In the genomic region with DNA sequence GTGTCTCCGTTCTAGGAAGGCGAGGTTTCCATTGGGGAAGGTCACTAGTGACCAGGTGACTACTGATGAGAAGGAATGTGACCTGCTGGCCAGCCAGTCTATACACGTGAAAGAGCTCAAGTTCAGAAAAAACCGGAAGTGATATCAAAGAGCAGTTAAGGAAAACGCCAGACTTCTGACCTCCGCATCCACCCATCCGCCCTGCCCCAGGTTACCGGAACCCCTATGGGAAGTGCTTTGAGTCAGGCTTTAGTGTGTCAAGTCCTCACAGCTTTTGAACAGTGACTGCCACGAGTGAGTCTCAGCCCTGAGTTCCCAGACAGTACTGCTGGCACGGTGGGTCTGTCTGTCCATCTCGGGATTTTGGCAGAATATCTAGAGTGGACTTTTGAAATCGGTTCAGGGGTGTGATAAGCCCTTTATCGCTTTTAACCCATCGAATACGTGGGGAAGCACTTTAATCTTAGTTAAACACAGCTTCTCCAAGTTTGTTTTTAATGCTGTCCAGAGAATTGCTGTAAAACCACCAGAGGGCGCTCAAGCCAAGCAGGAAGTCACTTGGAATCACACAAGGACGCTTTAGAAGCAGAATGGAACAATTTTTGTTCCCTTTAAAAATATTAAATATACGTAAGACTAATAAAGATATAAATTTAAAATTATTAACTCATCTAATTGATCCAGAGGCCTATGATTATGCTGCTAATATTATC, we compare ENCODE assay signal across 7 mouse cellular contexts. TPM values are rescaled to one million over a fixed set of nuclear protein-coding genes. Genes with fewer than 3 reads are reported as not detected.
DNase-seq lines count a peak whose midpoint lies in the region; ATAC-seq lines count a peak whose summit lies in the region.

No protein-coding gene starts in this region.

- no peak for ATAC-seq in heart, embryonic 14.5 days (ENCODE audit: insufficient number of reproducible peaks, insufficient read depth, low FRiP score, low read depth)

- peak overlapping the region; percentile 55 for H3K4me2 ChIP-seq in heart, embryonic 14.5 days (ENCODE audit: low read length)

- H3K9me3 ChIP-seq in heart, embryonic 14.5 days (ENCODE audit: control insufficient read depth, low read length), result no peaks in the 10 kb centered on the region

- H3K27me3 ChIP-seq in heart, embryonic 14.5 days (ENCODE audit: control insufficient read depth, insufficient read depth, low read length), result no peaks in the 10 kb centered on the region

- peaks cover 0 to 2% of the 10 kb centered on the region in 2 experiments; a peak in 1 of 4 replicates for H3K4me1 ChIP-seq in heart, embryonic 14.5 days (ENCODE audit: control insufficient read depth in 2 of 2, insufficient read depth in 2 of 2, low read length in 2 of 2)

- H3K27ac ChIP-seq in heart, embryonic 14.5 days (replicated peaks in 1 of 2; ENCODE audit: control insufficient read depth in 1 of 2, insufficient read depth in 1 of 2, low read depth in 2 of 2, low read length in 2 of 2), result no peak overlapping the region

- DNase-seq in CD4-positive, CD25-positive, alpha-beta regulatory T cell, adult 2 months (ENCODE audit: low read depth, low spot score), result peak; percentile 82
- DNase-seq in Muller cell, postnatal 12 days (ENCODE audit: inconsistent ontology term), result peak; percentile 53
- DNase-seq in embryo, embryonic 11.5 days (ENCODE audit: low read depth, low spot score), result peak; percentile 62
- peak; percentile 57 to 82 for DNase-seq in kidney, postnatal 36 days
- DNase-seq in lung, adult 18-20 months, result peak; percentile 37 to 47
- peak; percentile 71 for DNase-seq in right cerebral cortex, postnatal 14 days

- WGBS in heart, embryonic 14.5 days, result 21% methylated on average over 18 of the region's 18 CpGs

- H3K36me3 ChIP-seq in heart, embryonic 14.5 days (ENCODE audit: control insufficient read depth, insufficient read depth, low read length), result peaks cover 35% of the 10 kb centered on the region

- peak overlapping the region; percentile 24 to 35; a peak in 3 of 4 replicates for H3K4me3 ChIP-seq in heart, embryonic 14.5 days (ENCODE audit: control insufficient read depth in 1 of 2, insufficient read depth in 1 of 2, low read depth in 1 of 2, low read length in 2 of 2)

- H3K9ac ChIP-seq in heart, embryonic 14.5 days (ENCODE audit: low read length), result peak overlapping the region; percentile 63

RNA-seq across cellular contexts. Expression of gene Llph, which starts 6.9 kb away (rescaled TPM):
- polyA plus RNA-seq in heart, embryonic 14.5 days (2014; fragmentation: Nextera tagmentation; extraction: Ambion mirVana), result 29.1 and 30.9 TPM in 2 replicates

RNA-seq across cellular contexts. Expression of gene Irak3, which starts 31.9 kb away (rescaled TPM):
- 0.41 and 0.42 TPM in 2 replicates for polyA plus RNA-seq in heart, embryonic 14.5 days (2014; fragmentation: Nextera tagmentation; extraction: Ambion mirVana)

RNA-seq across cellular contexts. Expression of gene Tmbim4, which starts 32.4 kb away (rescaled TPM):
- polyA plus RNA-seq in heart, embryonic 14.5 days (2014; fragmentation: Nextera tagmentation; extraction: Ambion mirVana), result 116 and 130 TPM in 2 replicates
